Comparison of ENCODE assay signal across 26 mouse cellular contexts in genomic region chr3:84086337-84086736, GRCm38 (mm10).
"Had no signal": no experiment of that assay in that cellular context is flagged by ENCODE, and none has a peak within 500 bp of the region (broad histone marks: within the 10 kb centered on the region; RNA-seq: fewer than 3 reads in every experiment).

No protein-coding gene starts in this region.

- ATAC-seq: forebrain, postnatal 0 days; hindbrain, embryonic 16.5 days; inflammation-experienced regulatory T-cells, adult 6 months had no signal

- H3K9ac ChIP-seq: forebrain, postnatal 0 days; heart, embryonic 12.5 days; hindbrain, embryonic 12.5 days; hindbrain, embryonic 14.5 days; limb, embryonic 12.5 days; liver, embryonic 13.5 days; liver, embryonic 15.5 days had no signal

- H3K36me3 ChIP-seq: heart, embryonic 12.5 days; hindbrain, embryonic 10.5 days; hindbrain, embryonic 12.5 days; limb, embryonic 12.5 days; liver, embryonic 13.5 days; liver, embryonic 15.5 days had no signal

- H3K4me1 ChIP-seq: hindbrain, embryonic 12.5 days; liver, embryonic 13.5 days; liver, embryonic 15.5 days had no signal

- H3K27ac ChIP-seq: gastrocnemius, adult 2 months; heart, adult 2 months; hindbrain, embryonic 10.5 days; hindbrain, embryonic 12.5 days; hindbrain, embryonic 14.5 days; layer of hippocampus, adult 2 months; limb, embryonic 12.5 days; liver, embryonic 13.5 days; liver, embryonic 15.5 days had no signal

- H3K9me3 ChIP-seq: liver, embryonic 15.5 days had no signal

- H3K4me3 ChIP-seq: gastrocnemius, adult 2 months; heart, adult 2 months; heart, embryonic 12.5 days; hindbrain, embryonic 10.5 days; hindbrain, embryonic 12.5 days; layer of hippocampus, adult 2 months; limb, embryonic 12.5 days; liver, embryonic 13.5 days; liver, embryonic 15.5 days had no signal

- H3K27me3 ChIP-seq: heart, embryonic 12.5 days; hindbrain, embryonic 12.5 days; limb, embryonic 12.5 days; liver, embryonic 13.5 days; liver, embryonic 15.5 days had no signal

- DNase-seq: forebrain, postnatal 0 days; gastrocnemius, adult 2 months; gastrocnemius, postnatal 10 days; gastrocnemius, postnatal 25 days; heart, adult 2 months; heart, postnatal 10 days; heart, postnatal 4 days; kidney, adult 18-20 months; kidney, adult 8-10 months; kidney, postnatal 10 days; kidney, postnatal 25 days; kidney, postnatal 4 days; layer of hippocampus, postnatal 36 days; left cerebral cortex, postnatal 4 days; liver; liver, embryonic 13.5 days had no signal

- H3K4me2 ChIP-seq: heart, embryonic 12.5 days; hindbrain, embryonic 12.5 days; hindbrain, embryonic 14.5 days; limb, embryonic 12.5 days; liver, embryonic 11.5 days; liver, embryonic 13.5 days; liver, embryonic 15.5 days had no signal
